Mouse (Mus musculus) bone marrow, adult 2 months (tissue): Measurements from ENCODE around the gene Mis18bp1.

Experiments used
- CTCF ChIP-seq: fragments of 200-500 bp; IDR thresholded peaks from 2 replicates; pipeline ENCODE4 v1.5.1; 2011; ENCODE audit warnings: low read length, control low read depth; ENCODE audit not compliant: control insufficient read depth, insufficient read depth
- POLR2A ChIP-seq: fragments of 200-500 bp; IDR thresholded peaks from 2 replicates; pipeline ENCODE4 v1.6.1; 2011; ENCODE audit warnings: low read depth, mild to moderate bottlenecking, control low read depth, low read length, borderline replicate concordance; ENCODE audit not compliant: control insufficient read depth

- TF ChIP-seq CTCF (no peak), POLR2A (peak; percentile 75; the same call in 1 of the 2 replicates)
These were observed at the start of gene Mis18bp1 for GRCm38 (mm10) chr12:65172021-65172951.
